Mouse (Mus musculus): ENCODE data around the gene Smc5. TPM values are rescaled to one million over a fixed set of nuclear protein-coding genes. Genes with fewer than 3 reads are reported as not detected.

Smc5 gene
- polyA plus RNA-seq, 1 experiment: 7.7 TPM

DNA sequence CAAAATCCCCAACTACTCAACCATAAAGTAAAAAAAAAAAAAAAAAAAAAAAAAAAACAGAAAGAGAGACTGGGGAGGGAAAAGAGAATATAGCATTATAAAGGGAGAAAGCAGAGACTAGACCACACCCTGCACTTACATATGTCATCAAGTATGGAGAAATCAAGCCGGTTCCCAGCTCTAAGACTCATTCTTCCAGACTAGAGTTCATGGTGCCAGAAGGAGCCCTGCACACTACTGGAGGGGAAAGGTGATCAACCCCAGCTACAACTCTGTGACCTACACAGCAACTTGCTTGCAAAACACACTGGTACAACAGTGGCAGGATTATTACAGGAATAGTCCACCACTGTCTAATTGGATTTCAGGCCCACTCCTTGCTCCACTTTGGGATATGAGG, 84.0 kb downstream of the Smc5 start:
- Histone ChIP-seq H3K79me2 (ENCODE audit: control insufficient read depth, insufficient read depth) (no peaks in the 10 kb centered on the region), H3K79me3 (ENCODE audit: low read depth) (peaks cover 3% of the 10 kb centered on the region), H3ac (ENCODE audit: control insufficient read depth, insufficient read length, low read depth) (no peak overlapping the region), H3K36me3 (ENCODE audit: control insufficient read depth, insufficient read depth) (no peaks in the 10 kb centered on the region), H3K27me3 (ENCODE audit: control insufficient read depth, insufficient read depth, insufficient read length) (no peaks in the 10 kb centered on the region), H3K4me3 (ENCODE audit: insufficient read depth, poor library complexity, severe bottlenecking) (no peak overlapping the region)
- no peak for TF ChIP-seq MAX (IDR thresholded peaks at IDR 0.05)
- TF ChIP-seq FOSL1 (IDR thresholded peaks at IDR 0.05; ENCODE audit: insufficient read depth, low read length, poor library complexity, severe bottlenecking): no peak
- TF ChIP-seq CTCF (IDR thresholded peaks at IDR 0.05; ENCODE audit: control insufficient read depth, insufficient read depth, insufficient read length): no peak
- TF ChIP-seq MYOD1 (IDR thresholded peaks at IDR 0.05; ENCODE audit: control insufficient read depth, insufficient read length, low read depth): no peak
- TF ChIP-seq USF1 (IDR thresholded peaks at IDR 0.05; ENCODE audit: low read depth): no peak
- TF ChIP-seq CEBPB (IDR thresholded peaks at IDR 0.05; ENCODE audit: low read depth): no peak
- TF ChIP-seq MYOG (IDR thresholded peaks at IDR 0.05; ENCODE audit: control insufficient read depth, extremely low read depth, insufficient read length): no peak

GRCm38 (mm10) chr19:23188986-23189385, 84.7 kb downstream of the Smc5 start:
- TF ChIP-seq CTCF (IDR thresholded peaks at IDR 0.05; ENCODE audit: control insufficient read depth, insufficient read depth, insufficient read length) (no peak), MAX (IDR thresholded peaks at IDR 0.05) (no peak), CEBPB (IDR thresholded peaks at IDR 0.05; ENCODE audit: low read depth) (no peak), MYOG (IDR thresholded peaks at IDR 0.05; ENCODE audit: control insufficient read depth, extremely low read depth, insufficient read length) (no peak), MYOD1 (IDR thresholded peaks at IDR 0.05; ENCODE audit: control insufficient read depth, insufficient read length, low read depth) (no peak), USF1 (IDR thresholded peaks at IDR 0.05; ENCODE audit: low read depth) (no peak), FOSL1 (IDR thresholded peaks at IDR 0.05; ENCODE audit: insufficient read depth, low read length, poor library complexity, severe bottlenecking) (no peak)
- no peak overlapping the region for H3ac ChIP-seq (ENCODE audit: control insufficient read depth, insufficient read length, low read depth)
- peaks cover 3% of the 10 kb centered on the region for H3K79me3 ChIP-seq (ENCODE audit: low read depth)
- no peak overlapping the region for H3K4me3 ChIP-seq (ENCODE audit: insufficient read depth, poor library complexity, severe bottlenecking)
- no peaks in the 10 kb centered on the region for H3K27me3 ChIP-seq (ENCODE audit: control insufficient read depth, insufficient read depth, insufficient read length)
- H3K36me3 ChIP-seq (ENCODE audit: control insufficient read depth, insufficient read depth): peaks cover 4% of the 10 kb centered on the region
- no peaks in the 10 kb centered on the region for H3K79me2 ChIP-seq (ENCODE audit: control insufficient read depth, insufficient read depth)

DNA sequence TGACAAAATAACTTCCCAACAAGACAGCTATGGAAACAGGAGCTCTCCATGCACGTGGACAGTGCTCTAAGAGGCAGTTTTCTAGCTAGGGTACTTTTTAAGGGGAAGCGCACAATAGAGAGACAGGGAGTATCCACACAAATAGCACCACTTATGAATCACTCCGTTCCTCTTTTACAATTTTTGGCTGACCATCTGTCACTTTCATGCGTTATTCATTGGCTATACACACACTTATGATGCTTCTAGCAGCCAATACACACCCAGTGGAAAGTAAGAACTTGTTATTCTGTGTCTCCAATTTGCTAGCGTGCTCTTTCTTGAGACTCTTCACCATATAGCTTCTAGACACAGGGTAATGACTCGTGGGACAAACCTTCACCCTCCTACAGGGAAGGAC, 86.0 kb downstream of the Smc5 start:
- H3K36me3 ChIP-seq (ENCODE audit: control insufficient read depth, insufficient read depth): peaks cover 4% of the 10 kb centered on the region
- peaks cover 3% of the 10 kb centered on the region for H3K79me3 ChIP-seq (ENCODE audit: low read depth)
- H3ac ChIP-seq (ENCODE audit: control insufficient read depth, insufficient read length, low read depth): no peak overlapping the region
- H3K27me3 ChIP-seq (ENCODE audit: control insufficient read depth, insufficient read depth, insufficient read length): no peaks in the 10 kb centered on the region
- TF ChIP-seq FOSL1 (IDR thresholded peaks at IDR 0.05; ENCODE audit: insufficient read depth, low read length, poor library complexity, severe bottlenecking) (no peak), MYOD1 (IDR thresholded peaks at IDR 0.05; ENCODE audit: control insufficient read depth, insufficient read length, low read depth) (no peak), CTCF (IDR thresholded peaks at IDR 0.05; ENCODE audit: control insufficient read depth, insufficient read depth, insufficient read length) (no peak), MAX (IDR thresholded peaks at IDR 0.05) (no peak), USF1 (IDR thresholded peaks at IDR 0.05; ENCODE audit: low read depth) (no peak), MYOG (IDR thresholded peaks at IDR 0.05; ENCODE audit: control insufficient read depth, extremely low read depth, insufficient read length) (no peak), CEBPB (IDR thresholded peaks at IDR 0.05; ENCODE audit: low read depth) (no peak)
- H3K4me3 ChIP-seq (ENCODE audit: insufficient read depth, poor library complexity, severe bottlenecking): no peak overlapping the region
- H3K79me2 ChIP-seq (ENCODE audit: control insufficient read depth, insufficient read depth): no peaks in the 10 kb centered on the region

DNA sequence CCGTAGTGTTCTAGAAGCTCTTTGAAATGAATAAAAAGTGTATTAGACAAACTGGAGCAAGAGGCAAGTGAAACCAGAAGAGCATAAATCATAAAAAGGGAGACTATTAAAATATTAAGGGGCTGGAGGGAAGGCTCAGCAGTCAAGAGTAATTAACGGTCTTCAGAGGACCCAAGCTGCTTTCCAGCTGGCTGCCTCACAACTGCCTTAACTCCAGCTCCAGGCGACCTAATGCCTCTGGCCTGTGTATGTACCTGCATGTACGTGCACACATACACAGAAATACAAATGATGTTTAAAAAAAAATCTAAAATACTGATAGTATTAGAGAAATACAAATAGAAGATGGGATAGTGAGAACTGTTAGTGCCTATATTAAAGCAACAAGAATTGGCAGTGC, 89.6 kb downstream of the Smc5 start:
- Histone ChIP-seq H3K79me2 (ENCODE audit: control insufficient read depth, insufficient read depth) (no peaks in the 10 kb centered on the region), H3K36me3 (ENCODE audit: control insufficient read depth, insufficient read depth) (peaks cover 4% of the 10 kb centered on the region), H3K27me3 (ENCODE audit: control insufficient read depth, insufficient read depth, insufficient read length) (no peaks in the 10 kb centered on the region), H3K4me3 (ENCODE audit: insufficient read depth, poor library complexity, severe bottlenecking) (no peak overlapping the region), H3K79me3 (ENCODE audit: low read depth) (peaks cover under 1% of the 10 kb centered on the region), H3ac (ENCODE audit: control insufficient read depth, insufficient read length, low read depth) (no peak overlapping the region)
- TF ChIP-seq MAX (IDR thresholded peaks at IDR 0.05): no peak
- no peak for TF ChIP-seq FOSL1 (IDR thresholded peaks at IDR 0.05; ENCODE audit: insufficient read depth, low read length, poor library complexity, severe bottlenecking)
- TF ChIP-seq MYOD1 (IDR thresholded peaks at IDR 0.05; ENCODE audit: control insufficient read depth, insufficient read length, low read depth): no peak
- no peak for TF ChIP-seq CEBPB (IDR thresholded peaks at IDR 0.05; ENCODE audit: low read depth)
- TF ChIP-seq CTCF (IDR thresholded peaks at IDR 0.05; ENCODE audit: control insufficient read depth, insufficient read depth, insufficient read length): no peak
- TF ChIP-seq USF1 (IDR thresholded peaks at IDR 0.05; ENCODE audit: low read depth): no peak
- no peak for TF ChIP-seq MYOG (IDR thresholded peaks at IDR 0.05; ENCODE audit: control insufficient read depth, extremely low read depth, insufficient read length)

DNA sequence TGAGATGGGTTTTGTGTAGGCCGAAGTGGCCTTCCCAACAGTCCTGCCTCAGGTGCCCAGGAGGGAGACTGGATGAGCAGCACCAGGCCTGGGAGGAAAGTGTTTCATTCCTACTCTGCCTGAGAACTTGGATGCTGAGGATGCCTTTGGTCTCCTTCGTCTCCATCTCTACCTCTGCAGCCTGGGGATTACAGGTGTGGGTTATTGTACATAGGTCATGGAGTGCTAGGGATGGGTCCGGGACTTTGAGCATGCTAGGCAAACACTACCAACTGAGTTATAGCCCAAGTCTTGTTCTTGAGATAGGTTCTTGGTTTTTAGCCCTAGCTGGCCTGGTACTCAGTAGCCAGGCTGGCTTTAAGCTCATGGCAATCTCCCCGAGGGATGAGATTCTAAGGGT, 90.2 kb downstream of the Smc5 start:
- TF ChIP-seq CTCF (IDR thresholded peaks at IDR 0.05; ENCODE audit: control insufficient read depth, insufficient read depth, insufficient read length) (no peak), USF1 (IDR thresholded peaks at IDR 0.05; ENCODE audit: low read depth) (no peak), FOSL1 (IDR thresholded peaks at IDR 0.05; ENCODE audit: insufficient read depth, low read length, poor library complexity, severe bottlenecking) (no peak), MAX (IDR thresholded peaks at IDR 0.05) (no peak), MYOG (IDR thresholded peaks at IDR 0.05; ENCODE audit: control insufficient read depth, extremely low read depth, insufficient read length) (no peak), MYOD1 (IDR thresholded peaks at IDR 0.05; ENCODE audit: control insufficient read depth, insufficient read length, low read depth) (no peak), CEBPB (IDR thresholded peaks at IDR 0.05; ENCODE audit: low read depth) (no peak)
- Histone ChIP-seq H3K79me3 (ENCODE audit: low read depth) (no peaks in the 10 kb centered on the region), H3K36me3 (ENCODE audit: control insufficient read depth, insufficient read depth) (peaks cover 4% of the 10 kb centered on the region), H3K4me3 (ENCODE audit: insufficient read depth, poor library complexity, severe bottlenecking) (no peak overlapping the region), H3K27me3 (ENCODE audit: control insufficient read depth, insufficient read depth, insufficient read length) (no peaks in the 10 kb centered on the region), H3ac (ENCODE audit: control insufficient read depth, insufficient read length, low read depth) (no peak overlapping the region), H3K79me2 (ENCODE audit: control insufficient read depth, insufficient read depth) (no peaks in the 10 kb centered on the region)

DNA sequence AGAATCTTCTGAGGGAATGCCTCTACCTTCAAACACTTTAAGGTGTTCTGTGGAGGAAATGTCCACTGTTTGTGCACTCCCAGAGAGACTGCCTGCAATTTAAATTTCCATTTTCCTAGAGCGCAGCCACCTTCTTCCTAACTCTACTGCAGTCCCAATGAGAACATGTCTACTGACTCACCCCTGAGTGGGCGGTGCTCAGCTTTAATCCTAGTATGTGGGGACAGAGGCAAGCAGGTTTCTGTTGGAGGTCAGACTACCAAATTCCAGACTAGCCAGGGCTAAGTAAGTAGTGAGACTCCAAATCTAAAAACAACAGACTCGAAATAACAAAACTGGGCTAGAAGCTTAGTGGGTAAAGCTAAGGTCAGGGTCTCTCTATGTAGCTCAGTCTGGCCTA, 95.2 kb downstream of the Smc5 start:
- H3ac ChIP-seq (ENCODE audit: control insufficient read depth, insufficient read length, low read depth): no peak overlapping the region
- no peak overlapping the region for H3K4me3 ChIP-seq (ENCODE audit: insufficient read depth, poor library complexity, severe bottlenecking)
- H3K27me3 ChIP-seq (ENCODE audit: control insufficient read depth, insufficient read depth, insufficient read length): no peaks in the 10 kb centered on the region
- TF ChIP-seq MAX (IDR thresholded peaks at IDR 0.05) (no peak), CTCF (IDR thresholded peaks at IDR 0.05; ENCODE audit: control insufficient read depth, insufficient read depth, insufficient read length) (no peak), FOSL1 (IDR thresholded peaks at IDR 0.05; ENCODE audit: insufficient read depth, low read length, poor library complexity, severe bottlenecking) (no peak), MYOD1 (IDR thresholded peaks at IDR 0.05; ENCODE audit: control insufficient read depth, insufficient read length, low read depth) (no peak), USF1 (IDR thresholded peaks at IDR 0.05; ENCODE audit: low read depth) (no peak), CEBPB (IDR thresholded peaks at IDR 0.05; ENCODE audit: low read depth) (no peak), MYOG (IDR thresholded peaks at IDR 0.05; ENCODE audit: control insufficient read depth, extremely low read depth, insufficient read length) (no peak)
- no peaks in the 10 kb centered on the region for H3K79me3 ChIP-seq (ENCODE audit: low read depth)
- no peaks in the 10 kb centered on the region for H3K79me2 ChIP-seq (ENCODE audit: control insufficient read depth, insufficient read depth)
- H3K36me3 ChIP-seq (ENCODE audit: control insufficient read depth, insufficient read depth): no peaks in the 10 kb centered on the region

Data from C2C12 (cell line).